ENCODE assay signal across 8 mouse cellular contexts in genomic region chr1:137928522-137928921, GRCm38 (mm10).
DNase-seq lines count a peak whose midpoint lies in the region; ATAC-seq and TF ChIP-seq lines count a peak whose summit lies in the region.

No protein-coding gene starts in this region.

- no peaks in the 10 kb centered on the region for H3K27me3 ChIP-seq in heart, embryonic 15.5 days

- peak overlapping the region; percentile 31 for H3K4me3 ChIP-seq in layer of hippocampus, adult 2 months
- no peak overlapping the region for H3K4me3 ChIP-seq in heart, embryonic 15.5 days

- no peak for TF ChIP-seq CTCF in layer of hippocampus, adult 2 months (conservative IDR thresholded peaks at IDR 0.05)

- ATAC-seq in heart, embryonic 15.5 days (replicated peaks; ENCODE audit: insufficient number of reproducible peaks, insufficient read depth, low FRiP score, low read depth): no peak
- ATAC-seq in megakaryocyte progenitor cell, adult 5-6 weeks (replicated peaks; ENCODE audit: poor library complexity): no peak

- H3K9me3 ChIP-seq in heart, embryonic 15.5 days (replicated peaks): no peaks in the 10 kb centered on the region

- peak overlapping the region; percentile 38; the same call in 1 of the 2 replicates for H3K4me2 ChIP-seq in heart, embryonic 15.5 days

- WGBS in heart, embryonic 15.5 days: 42% methylated on average over 6 of the region's 6 CpGs

- H3K4me1 ChIP-seq in heart, embryonic 15.5 days (replicated peaks): peaks cover 29% of the 10 kb centered on the region

- H3K9ac ChIP-seq in heart, embryonic 15.5 days: no peak overlapping the region

- H3K36me3 ChIP-seq in heart, embryonic 15.5 days: peaks cover 13% of the 10 kb centered on the region

- DNase-seq in layer of hippocampus, adult 2 months (ENCODE audit: low spot score in 2 of 2): no peak
- no peak for DNase-seq in layer of hippocampus, postnatal 36 days
- peak; percentile 80 for DNase-seq in embryo, embryonic 10.5 days (ENCODE audit: low spot score)
- peak; percentile 35 to 58 for DNase-seq in kidney, postnatal 25 days
- DNase-seq in retina, postnatal 1 day: peak; percentile 56
- DNase-seq in spleen, adult 18-20 months: no peak

- peak overlapping the region; percentile 80 for H3K27ac ChIP-seq in layer of hippocampus, adult 2 months
- peak overlapping the region; percentile 68; the same call in 1 of the 2 replicates for H3K27ac ChIP-seq in heart, embryonic 15.5 days

Comparison
In these comparisons a context has a peak if more than half of its experiments do, and no peak if none do; other contexts are left out.
1. DNase-seq: peak in embryo, embryonic 10.5 days (single experiment), kidney, postnatal 25 days (2 of 2) and retina, postnatal 1 day (single experiment); none in layer of hippocampus, adult 2 months (0 of 2), layer of hippocampus, postnatal 36 days (0 of 2) and spleen, adult 18-20 months (0 of 2).